Mouse (Mus musculus): ENCODE data around the gene Slc16a3. TPM values are rescaled to one million over a fixed set of nuclear protein-coding genes. Genes with fewer than 3 reads are reported as not detected.

Gene Slc16a3
- polyA plus RNA-seq, 1 experiment from 2014 or later = 21.9 TPM

- 84% methylated on average over 4 of the region's 4 CpGs for WGBS
- Histone ChIP-seq H3K9ac (ENCODE audit: low read depth, low read length) (no peak overlapping the region), H3K27me3 (ENCODE audit: control insufficient read depth, insufficient read depth, low read length) (no peaks in the 10 kb centered on the region), H3K36me3 (ENCODE audit: control insufficient read depth, insufficient read depth, low read length) (peaks cover 88% of the 10 kb centered on the region), H3K27ac (ENCODE audit: low read depth, low read length) (no peak overlapping the region), H3K4me1 (ENCODE audit: control insufficient read depth, insufficient read depth, low read length) (no peaks in the 10 kb centered on the region), H3K9me3 (ENCODE audit: control insufficient read depth, low read length) (no peaks in the 10 kb centered on the region), H3K4me3 (ENCODE audit: low read length) (no peak overlapping the region), H3K4me2 (replicated peaks; ENCODE audit: low read depth, low read length) (no peak overlapping the region)
- no peak for ATAC-seq (ENCODE audit: low FRiP score, low TSS enrichment)
These were observed 33.4 kb downstream of the Slc16a3 start for GRCm38 (mm10) chr11:120981661-120982060.

GRCm38 (mm10) chr11:120982459-120982858, 34.2 kb downstream of the Slc16a3 start:
- Histone ChIP-seq H3K4me3 (ENCODE audit: low read length) (no peak overlapping the region), H3K27ac (ENCODE audit: low read depth, low read length) (no peak overlapping the region), H3K9ac (ENCODE audit: low read depth, low read length) (no peak overlapping the region), H3K27me3 (ENCODE audit: control insufficient read depth, insufficient read depth, low read length) (no peaks in the 10 kb centered on the region), H3K4me1 (ENCODE audit: control insufficient read depth, insufficient read depth, low read length) (no peaks in the 10 kb centered on the region), H3K4me2 (replicated peaks; ENCODE audit: low read depth, low read length) (no peak overlapping the region), H3K36me3 (ENCODE audit: control insufficient read depth, insufficient read depth, low read length) (peaks cover 87% of the 10 kb centered on the region), H3K9me3 (ENCODE audit: control insufficient read depth, low read length) (no peaks in the 10 kb centered on the region)
- no peak for ATAC-seq (ENCODE audit: low FRiP score, low TSS enrichment)

GRCm38 (mm10) chr11:120984448-120985330, 36.4 kb downstream of the Slc16a3 start:
- H3K4me1 ChIP-seq (ENCODE audit: control insufficient read depth, insufficient read depth, low read length) = peaks cover 16% of the 10 kb centered on the region
- H3K4me3 ChIP-seq (ENCODE audit: low read length) = no peak overlapping the region
- H3K9me3 ChIP-seq (ENCODE audit: control insufficient read depth, low read length) = no peaks in the 10 kb centered on the region
- no peak overlapping the region for H3K9ac ChIP-seq (ENCODE audit: low read depth, low read length)
- 67% methylated on average over 4 of the region's 4 CpGs for WGBS
- H3K36me3 ChIP-seq (ENCODE audit: control insufficient read depth, insufficient read depth, low read length) = peaks cover 73% of the 10 kb centered on the region
- no peak overlapping the region for H3K4me2 ChIP-seq (replicated peaks; ENCODE audit: low read depth, low read length)
- no peak overlapping the region for H3K27ac ChIP-seq (ENCODE audit: low read depth, low read length)
- no peak for ATAC-seq (ENCODE audit: low FRiP score, low TSS enrichment)
- no peaks in the 10 kb centered on the region for H3K27me3 ChIP-seq (ENCODE audit: control insufficient read depth, insufficient read depth, low read length)

- ATAC-seq (ENCODE audit: low FRiP score, low TSS enrichment) = no peak
- peaks cover 45% of the 10 kb centered on the region for H3K36me3 ChIP-seq (ENCODE audit: control insufficient read depth, insufficient read depth, low read length)
- H3K27ac ChIP-seq (ENCODE audit: low read depth, low read length) = no peak overlapping the region
- 81% methylated on average over 3 of the region's 3 CpGs for whole genome bisulfite sequencing
- no peaks in the 10 kb centered on the region for H3K9me3 ChIP-seq (ENCODE audit: control insufficient read depth, low read length)
- no peak overlapping the region for H3K4me3 ChIP-seq (ENCODE audit: low read length)
- peaks cover 26% of the 10 kb centered on the region for H3K4me1 ChIP-seq (ENCODE audit: control insufficient read depth, insufficient read depth, low read length)
- H3K9ac ChIP-seq (ENCODE audit: low read depth, low read length) = 0 out of 2 replicates have a peak overlapping the region, but pooled peaks have one; percentile 13
- no peak overlapping the region for H3K4me2 ChIP-seq (replicated peaks; ENCODE audit: low read depth, low read length)
- no peaks in the 10 kb centered on the region for H3K27me3 ChIP-seq (ENCODE audit: control insufficient read depth, insufficient read depth, low read length)
These were observed 39.3 kb downstream of the Slc16a3 start for GRCm38 (mm10) chr11:120987608-120988007.

GRCm38 (mm10) chr11:120988410-120988809, 40.1 kb downstream of the Slc16a3 start:
- H3K9me3 ChIP-seq (ENCODE audit: control insufficient read depth, low read length) = no peaks in the 10 kb centered on the region
- ATAC-seq (ENCODE audit: low FRiP score, low TSS enrichment) = no peak
- peak overlapping the region; percentile 43 for H3K4me2 ChIP-seq (replicated peaks; ENCODE audit: low read depth, low read length)
- no peak overlapping the region for H3K27ac ChIP-seq (ENCODE audit: low read depth, low read length)
- no peaks in the 10 kb centered on the region for H3K27me3 ChIP-seq (ENCODE audit: control insufficient read depth, insufficient read depth, low read length)
- peaks cover 26% of the 10 kb centered on the region for H3K4me1 ChIP-seq (ENCODE audit: control insufficient read depth, insufficient read depth, low read length)
- H3K9ac ChIP-seq (ENCODE audit: low read depth, low read length) = no peak overlapping the region
- H3K36me3 ChIP-seq (ENCODE audit: control insufficient read depth, insufficient read depth, low read length) = peaks cover 40% of the 10 kb centered on the region
- H3K4me3 ChIP-seq (ENCODE audit: low read length) = peak overlapping the region; percentile 100; the same call in 1 of the 2 replicates
- 78% methylated on average over 4 of the region's 4 CpGs for WGBS

GRCm38 (mm10) chr11:120989523-120989922, 41.2 kb downstream of the Slc16a3 start:
- H3K27ac ChIP-seq (ENCODE audit: low read depth, low read length) = no peak overlapping the region
- no peaks in the 10 kb centered on the region for H3K27me3 ChIP-seq (ENCODE audit: control insufficient read depth, insufficient read depth, low read length)
- H3K9me3 ChIP-seq (ENCODE audit: control insufficient read depth, low read length) = no peaks in the 10 kb centered on the region
- H3K9ac ChIP-seq (ENCODE audit: low read depth, low read length) = peak overlapping the region; percentile 100
- ATAC-seq (ENCODE audit: low FRiP score, low TSS enrichment) = no peak
- peak overlapping the region; percentile 100 for H3K4me3 ChIP-seq (ENCODE audit: low read length)
- peaks cover 29% of the 10 kb centered on the region for H3K36me3 ChIP-seq (ENCODE audit: control insufficient read depth, insufficient read depth, low read length)
- H3K4me2 ChIP-seq (replicated peaks; ENCODE audit: low read depth, low read length) = peak overlapping the region; percentile 43
- peaks cover 26% of the 10 kb centered on the region for H3K4me1 ChIP-seq (ENCODE audit: control insufficient read depth, insufficient read depth, low read length)
- 3% methylated on average over 1 of the region's 1 CpGs for WGBS

- Histone ChIP-seq H3K36me3 (ENCODE audit: control insufficient read depth, insufficient read depth, low read length) (peaks cover 24% of the 10 kb centered on the region), H3K9me3 (ENCODE audit: control insufficient read depth, low read length) (no peaks in the 10 kb centered on the region), H3K27me3 (ENCODE audit: control insufficient read depth, insufficient read depth, low read length) (no peaks in the 10 kb centered on the region), H3K4me2 (replicated peaks; ENCODE audit: low read depth, low read length) (peak overlapping the region; percentile 43), H3K9ac (ENCODE audit: low read depth, low read length) (peak overlapping the region; percentile 100), H3K4me1 (ENCODE audit: control insufficient read depth, insufficient read depth, low read length) (peaks cover 26% of the 10 kb centered on the region), H3K4me3 (ENCODE audit: low read length) (peak overlapping the region; percentile 100), H3K27ac (ENCODE audit: low read depth, low read length) (peak overlapping the region; percentile 96)
- 0% methylated on average over 13 of the region's 35 CpGs for WGBS
- peak; percentile 61 for ATAC-seq (ENCODE audit: low FRiP score, low TSS enrichment)
These were observed 42.0 kb downstream of the Slc16a3 start for GRCm38 (mm10) chr11:120990126-120990781.

GRCm38 (mm10) chr11:120990951-120991526, 42.8 kb downstream of the Slc16a3 start, which contains the start of gene Csnk1d:
Gene Csnk1d (minus strand): TSS chr11:120991330.
- Histone ChIP-seq H3K9me3 (ENCODE audit: control insufficient read depth, low read length) (no peaks in the 10 kb centered on the region), H3K4me3 (ENCODE audit: low read length) (peak within 1 kb of the TSS; percentile 100), H3K27me3 (ENCODE audit: control insufficient read depth, insufficient read depth, low read length) (no peaks in the 10 kb centered on the region), H3K9ac (ENCODE audit: low read depth, low read length) (peak within 1 kb of the TSS; percentile 100), H3K36me3 (ENCODE audit: control insufficient read depth, insufficient read depth, low read length) (peaks cover 18% of the 10 kb centered on the region), H3K27ac (ENCODE audit: low read depth, low read length) (peak within 1 kb of the TSS; percentile 96), H3K4me2 (replicated peaks; ENCODE audit: low read depth, low read length) (peak within 1 kb of the TSS; percentile 43), H3K4me1 (ENCODE audit: control insufficient read depth, insufficient read depth, low read length) (peaks cover 26% of the 10 kb centered on the region)
- peak; percentile 87 for ATAC-seq (ENCODE audit: low FRiP score, low TSS enrichment)
- WGBS = under 1% methylated on average over 59 of the region's 59 CpGs
